Mouse (Mus musculus): ENCODE measurements around the gene 2210408I21Rik.

- TF ChIP-seq CTCF (IDR thresholded peaks at IDR 0.05; ENCODE audit: low read depth, low read length) (no peak), GATA1 (IDR thresholded peaks at IDR 0.05; ENCODE audit: borderline replicate concordance, low read length) (no peak), GATA2 (IDR thresholded peaks at IDR 0.05; ENCODE audit: borderline replicate concordance, low read depth, low read length) (no peak)
These were observed 334.8 kb downstream of the 2210408I21Rik start for GRCm38 (mm10) chr13:77470093-77470621.
